Mouse (Mus musculus) testis, adult 2 months (tissue): ENCODE results near the gene Pcx. TPM values are rescaled to one million over a fixed set of nuclear protein-coding genes. Genes with fewer than 3 reads are reported as not detected.

Source experiments
- H3K27ac ChIP-seq: fragments of 200-500 bp; 2 replicates; pipeline ENCODE4 v1.5.1; 2012; ENCODE audit warnings: low read depth, low read length; ENCODE audit not compliant: control insufficient read depth, insufficient read depth
- H3K27me3 ChIP-seq: fragments of 200-500 bp; 2 replicates; pipeline ENCODE4 v1.6.1; 2012; ENCODE audit warnings: mild to moderate bottlenecking, low read length, moderate library complexity; ENCODE audit not compliant: control insufficient read depth, insufficient read depth
- H3K36me3 ChIP-seq: fragments of 200-500 bp; 2 replicates; pipeline ENCODE4 v1.6.1; 2012; ENCODE audit warnings: mild to moderate bottlenecking, low read length; ENCODE audit not compliant: control insufficient read depth, insufficient read depth
- H3K4me1 ChIP-seq: fragments of 200-500 bp; 2 replicates; pipeline ENCODE4 v1.6.1; 2012; ENCODE audit warnings: low read length; ENCODE audit not compliant: control insufficient read depth, insufficient read depth
- H3K4me3 ChIP-seq: fragments of 200-500 bp; 2 replicates; pipeline ENCODE4 v1.5.1; 2012; ENCODE audit warnings: low read depth, mild to moderate bottlenecking, low read length, moderate library complexity, mixed read lengths; ENCODE audit not compliant: control insufficient read depth
- CTCF ChIP-seq: fragments of 200-500 bp; IDR thresholded peaks from 2 replicates; pipeline ENCODE4 v1.5.1; 2012; ENCODE audit warnings: low read depth, mild to moderate bottlenecking, inconsistent platforms, low read length, moderate library complexity; ENCODE audit not compliant: control insufficient read depth, insufficient read depth, insufficient replicate concordance
- POLR2A ChIP-seq: fragments of 200-500 bp; IDR thresholded peaks from 2 replicates; pipeline ENCODE4 v1.6.1; 2012; ENCODE audit warnings: low read depth, mild to moderate bottlenecking, inconsistent platforms, low read length, moderate library complexity; ENCODE audit not compliant: control insufficient read depth
- polyA plus RNA-seq: library from polyadenylated mRNA; depleted of rRNA; stranded (reverse); fragments of >200 nt; gene quantifications from 2 replicates; pipeline ENCODE4 v1.2.3, GENCODE M21; 2012

Gene Pcx
- polyA plus RNA-seq, 1 experiment, result 14.3 TPM

DNA sequence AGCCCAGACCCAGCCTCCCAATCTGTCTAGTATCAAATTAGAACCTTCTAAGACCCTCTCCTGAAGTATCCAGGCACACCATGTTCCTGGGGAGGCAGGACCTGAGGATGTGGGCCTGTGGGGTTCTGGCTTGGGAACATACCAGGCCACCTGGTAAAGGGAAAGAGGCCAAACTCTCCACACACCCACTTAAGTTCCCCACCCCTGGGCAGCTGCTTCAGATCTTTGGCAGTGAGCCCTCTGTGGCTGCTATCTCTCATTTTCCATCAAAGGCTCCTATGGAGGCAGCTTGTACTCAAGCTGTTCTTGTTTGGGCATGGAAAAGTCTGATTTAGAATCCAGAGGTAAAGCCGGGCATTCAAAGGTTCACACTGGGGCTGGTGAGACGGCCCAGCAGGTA is 22.4 kb upstream of the Pcx start:
- H3K4me1 ChIP-seq, result no peaks in the 10 kb centered on the region; the same call in 1 of the 2 replicates
- TF ChIP-seq CTCF (no peak), POLR2A (no peak)
- no peak overlapping the region for H3K4me3 ChIP-seq
- H3K27me3 ChIP-seq, result no peaks in the 10 kb centered on the region
- H3K27ac ChIP-seq, result no peak overlapping the region
- H3K36me3 ChIP-seq, result no peaks in the 10 kb centered on the region

DNA sequence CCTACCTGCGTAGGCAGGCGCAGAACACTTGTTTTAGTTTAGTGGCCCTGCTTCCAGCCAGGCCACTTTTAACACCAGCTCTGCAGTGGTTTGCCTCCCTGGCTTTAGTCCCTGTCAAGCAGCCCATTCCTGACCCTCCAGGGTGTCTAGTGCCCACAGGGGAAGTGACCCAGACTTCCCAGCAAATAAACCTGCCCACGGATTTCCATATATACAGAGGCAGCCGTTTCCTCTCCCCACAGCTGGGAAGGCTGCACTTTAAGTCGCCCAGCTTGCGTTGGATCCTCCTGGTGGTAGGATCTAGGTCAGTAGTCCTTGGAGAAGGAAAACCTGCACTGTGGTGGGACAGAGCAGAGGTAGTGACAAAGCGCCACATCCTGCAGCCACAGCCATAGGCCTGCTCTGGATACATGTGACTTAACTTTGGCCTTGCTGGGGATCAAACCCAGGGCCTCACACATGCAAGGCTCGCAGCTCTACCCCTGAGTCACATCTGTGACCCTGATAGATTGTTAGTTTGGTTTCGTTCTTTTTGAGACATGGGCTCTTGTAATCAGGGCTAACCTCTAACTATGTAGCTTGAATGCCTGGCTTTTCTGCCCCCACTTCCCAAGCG is 19.1 kb upstream of the Pcx start:
- Histone ChIP-seq H3K27ac (no peak overlapping the region), H3K27me3 (no peaks in the 10 kb centered on the region), H3K36me3 (no peaks in the 10 kb centered on the region), H3K4me3 (no peak overlapping the region), H3K4me1 (no peaks in the 10 kb centered on the region; the same call in 1 of the 2 replicates)
- TF ChIP-seq POLR2A, result no peak
- no peak for TF ChIP-seq CTCF

DNA sequence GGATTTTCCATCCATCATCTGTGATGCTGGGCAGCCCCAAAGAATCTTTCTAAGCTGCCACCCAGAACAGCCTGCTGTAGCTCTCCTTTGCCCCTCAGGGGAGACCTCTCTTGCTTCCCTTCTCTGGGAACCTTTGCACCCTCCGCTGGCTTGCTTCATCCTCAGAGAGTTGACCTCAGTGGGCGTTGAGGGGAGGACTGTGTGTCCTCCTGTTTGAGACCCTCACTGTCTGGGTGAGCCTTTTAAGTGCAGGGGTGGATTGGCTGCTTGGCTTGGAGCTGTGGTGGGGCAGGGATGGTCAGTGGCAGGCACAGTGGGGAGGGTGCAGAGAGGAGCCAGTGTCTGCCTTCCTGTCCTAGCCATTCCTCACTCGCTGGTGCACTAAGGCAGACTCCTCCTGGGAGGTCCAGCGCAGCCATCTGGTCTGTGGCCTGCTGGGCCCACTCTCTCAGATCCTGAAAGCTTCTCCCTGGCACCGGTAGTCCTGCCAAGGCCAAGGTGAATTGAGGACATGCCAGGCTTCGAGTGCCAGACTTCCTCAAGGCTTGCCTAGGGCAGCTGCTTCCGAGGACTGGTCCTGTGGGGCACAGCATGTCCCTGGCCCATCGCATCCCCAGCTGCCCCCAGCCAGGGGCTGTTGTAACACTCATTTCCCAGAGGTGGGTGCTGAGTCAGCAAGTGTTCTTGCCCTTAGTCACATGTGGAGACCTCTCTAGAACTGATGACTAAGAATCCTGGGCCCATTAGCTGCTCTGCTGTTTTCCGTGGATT is 17.6 kb upstream of the Pcx start:
- Histone ChIP-seq H3K4me3 (no peak overlapping the region), H3K36me3 (no peaks in the 10 kb centered on the region), H3K27ac (no peak overlapping the region), H3K4me1 (peaks cover 8% of the 10 kb centered on the region), H3K27me3 (no peaks in the 10 kb centered on the region)
- no peak for TF ChIP-seq POLR2A
- TF ChIP-seq CTCF, result no peak

DNA sequence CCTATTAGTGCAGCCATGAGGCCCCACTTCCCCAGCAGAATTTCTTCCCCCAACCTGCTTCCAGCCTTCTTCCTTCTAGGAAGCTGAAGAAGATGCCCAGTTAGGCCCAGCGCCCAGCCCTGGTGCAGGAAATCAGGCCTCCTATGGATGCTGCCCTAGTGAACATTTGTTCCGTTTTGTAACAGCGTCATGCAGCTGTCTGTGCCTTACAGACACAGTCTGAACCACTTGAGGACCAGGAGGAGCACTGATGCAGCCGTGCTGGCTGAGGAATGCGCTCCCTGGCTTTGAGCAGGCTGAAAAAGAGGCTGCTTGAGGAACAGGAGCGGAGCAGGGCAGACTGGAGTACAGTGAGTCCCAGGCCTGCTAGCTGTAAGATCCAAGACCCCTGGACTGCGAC is 15.6 kb upstream of the Pcx start:
- Histone ChIP-seq H3K4me3 (no peak overlapping the region), H3K27me3 (no peaks in the 10 kb centered on the region), H3K27ac (no peak overlapping the region), H3K36me3 (no peaks in the 10 kb centered on the region), H3K4me1 (peaks cover 12% of the 10 kb centered on the region)
- no peak for TF ChIP-seq CTCF
- no peak for TF ChIP-seq POLR2A

DNA sequence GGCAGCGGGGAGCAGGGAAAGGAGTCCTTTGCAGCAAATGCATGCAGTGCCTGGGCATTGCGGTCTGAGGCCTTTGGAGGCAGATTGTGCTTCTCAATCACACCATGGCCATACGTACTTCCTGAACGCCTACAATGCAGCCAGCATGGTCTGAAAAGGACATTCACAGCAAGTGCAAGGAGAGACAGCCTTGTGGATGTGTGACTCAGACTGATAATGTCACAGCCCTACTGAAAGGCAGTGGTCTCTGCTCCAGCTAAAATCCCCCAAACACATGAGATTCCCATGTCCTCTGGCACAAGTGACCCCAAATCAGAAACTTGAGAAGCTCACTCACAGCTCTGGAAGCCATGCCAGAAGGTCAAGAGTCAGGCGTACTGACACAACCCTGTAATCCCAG is 14.5 kb upstream of the Pcx start:
- H3K4me1 ChIP-seq, result peaks cover 12% of the 10 kb centered on the region
- no peaks in the 10 kb centered on the region for H3K27me3 ChIP-seq
- no peak overlapping the region for H3K4me3 ChIP-seq
- H3K36me3 ChIP-seq, result no peaks in the 10 kb centered on the region
- no peak overlapping the region for H3K27ac ChIP-seq
- TF ChIP-seq CTCF, result no peak
- no peak for TF ChIP-seq POLR2A

DNA sequence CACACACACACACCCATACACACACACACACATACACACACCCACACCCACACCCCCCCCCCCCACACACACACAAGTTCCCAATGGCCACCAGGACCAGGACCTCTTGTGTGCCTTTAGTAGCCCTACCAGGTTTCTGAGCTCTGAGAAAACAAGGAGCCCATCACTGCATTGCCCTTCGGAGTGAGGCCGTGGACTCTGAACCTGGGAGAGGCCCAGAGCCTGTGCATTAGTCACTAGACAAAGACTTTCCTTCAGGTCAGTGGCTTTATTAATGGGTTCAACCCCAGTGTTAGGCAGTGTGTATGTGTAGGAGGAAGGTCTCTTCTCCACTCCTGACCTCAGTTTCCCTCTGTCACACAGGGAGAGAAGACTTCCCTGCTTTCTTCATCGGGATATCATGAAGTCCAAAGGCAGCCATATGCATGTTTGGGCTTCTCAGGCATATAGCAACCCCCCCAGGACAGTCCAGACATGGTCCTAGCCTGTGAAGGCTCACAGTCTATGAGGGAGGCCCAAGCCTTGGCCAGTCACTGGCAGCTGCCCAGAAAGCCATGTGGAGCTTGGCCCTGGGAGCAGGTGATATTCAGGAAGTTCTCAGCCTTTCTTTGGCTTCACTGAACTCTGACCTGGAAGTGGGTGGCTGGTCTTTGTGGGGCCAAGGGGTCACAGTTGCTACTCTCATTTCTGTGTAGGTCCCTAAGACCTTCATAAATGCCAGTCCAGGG is 13.6 kb upstream of the Pcx start:
- no peak for TF ChIP-seq POLR2A
- no peak for TF ChIP-seq CTCF
- Histone ChIP-seq H3K27ac (no peak overlapping the region), H3K27me3 (no peaks in the 10 kb centered on the region), H3K36me3 (no peaks in the 10 kb centered on the region), H3K4me3 (no peak overlapping the region), H3K4me1 (peaks cover 12% of the 10 kb centered on the region)

DNA sequence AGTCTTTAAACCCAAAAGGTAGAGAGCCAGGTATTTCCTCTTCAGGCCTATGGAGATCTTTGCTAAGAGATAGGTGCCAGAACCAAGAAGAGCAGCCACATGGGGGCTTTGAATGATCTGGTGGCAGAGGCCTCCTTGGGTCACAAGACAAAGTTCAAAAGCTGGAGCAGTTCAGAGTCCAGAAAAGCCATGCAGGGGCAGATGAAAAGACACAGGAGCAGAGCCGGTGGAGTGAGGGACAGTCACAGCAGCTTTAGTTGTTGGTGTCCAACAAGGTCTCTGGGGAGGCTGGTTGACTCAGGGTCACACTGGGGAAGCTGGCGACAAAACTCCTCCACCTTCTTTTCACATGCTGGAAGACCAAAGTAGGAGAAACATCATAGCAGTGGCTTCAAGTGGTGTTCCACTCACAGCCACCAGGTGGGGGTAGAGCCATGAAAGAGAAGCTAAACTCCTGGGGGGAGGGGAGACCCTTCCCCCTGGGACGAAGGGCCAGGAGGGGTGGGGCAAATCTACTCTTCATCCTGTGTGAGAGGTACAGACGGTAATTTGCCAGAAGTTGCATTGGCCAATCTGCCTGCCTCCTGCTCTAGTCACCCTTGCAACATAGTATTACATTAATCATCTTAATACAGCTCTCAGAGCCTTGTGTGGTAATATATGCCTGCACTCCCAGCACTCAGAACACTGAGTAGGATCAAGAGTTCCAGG is 12.9 kb upstream of the Pcx start:
- Histone ChIP-seq H3K36me3 (no peaks in the 10 kb centered on the region), H3K27me3 (no peaks in the 10 kb centered on the region), H3K4me3 (no peak overlapping the region), H3K27ac (no peak overlapping the region), H3K4me1 (peaks cover 12% of the 10 kb centered on the region)
- TF ChIP-seq CTCF, result peak; percentile 68; the same call in 1 of the 2 replicates
- TF ChIP-seq POLR2A, result no peak
